Mouse (Mus musculus): ENCODE results near the gene Gm28036. TPM values are rescaled to one million over a fixed set of nuclear protein-coding genes. Genes with fewer than 3 reads are reported as not detected.
A peak's percentile ranks its signal among the peaks of the same experiment; 100 is the strongest.

Gm28036 gene
- polyA plus RNA-seq, 1 experiment from 2014 or later = 21.0 TPM

- H3K36me3 ChIP-seq = no peaks in the 10 kb centered on the region
- no peaks in the 10 kb centered on the region for H3K9me3 ChIP-seq (replicated peaks)
- no peak for ATAC-seq (ENCODE audit: insufficient number of reproducible peaks, low FRiP score)
- no peak overlapping the region for H3K9ac ChIP-seq
- no peaks in the 10 kb centered on the region for H3K4me1 ChIP-seq (replicated peaks)
- H3K4me3 ChIP-seq = no peak overlapping the region
- no peak overlapping the region for H3K27ac ChIP-seq (ENCODE audit: poor library complexity, severe bottlenecking)
- peaks cover 60% of the 10 kb centered on the region for H3K27me3 ChIP-seq (replicated peaks)
- peak overlapping the region; percentile 20 for H3K4me2 ChIP-seq
- 6% methylated on average over 19 of the region's 19 CpGs for WGBS
Observed at GRCm38 (mm10) chr2:156047929-156048328, 79.0 kb downstream of the Gm28036 start.

- H3K9ac ChIP-seq = no peak overlapping the region
- no peaks in the 10 kb centered on the region for H3K4me1 ChIP-seq (replicated peaks)
- no peak for ATAC-seq (ENCODE audit: insufficient number of reproducible peaks, low FRiP score)
- 81% methylated on average over 8 of the region's 8 CpGs for WGBS
- H3K27ac ChIP-seq (ENCODE audit: poor library complexity, severe bottlenecking) = no peak overlapping the region
- no peak overlapping the region for H3K4me2 ChIP-seq
- H3K4me3 ChIP-seq = no peak overlapping the region
- H3K36me3 ChIP-seq = no peaks in the 10 kb centered on the region
- H3K9me3 ChIP-seq (replicated peaks) = no peaks in the 10 kb centered on the region
- H3K27me3 ChIP-seq (replicated peaks) = peaks cover 20% of the 10 kb centered on the region
Observed at GRCm38 (mm10) chr2:156042903-156043302, 84.0 kb downstream of the Gm28036 start.

GRCm38 (mm10) chr2:156039390-156039789 is 87.5 kb downstream of the Gm28036 start:
- no peaks in the 10 kb centered on the region for H3K4me1 ChIP-seq (replicated peaks)
- H3K27me3 ChIP-seq (replicated peaks) = no peaks in the 10 kb centered on the region
- no peak overlapping the region for H3K27ac ChIP-seq (ENCODE audit: poor library complexity, severe bottlenecking)
- no peak for ATAC-seq (ENCODE audit: insufficient number of reproducible peaks, low FRiP score)
- no peak overlapping the region for H3K4me3 ChIP-seq
- WGBS = 80% methylated on average over 3 of the region's 3 CpGs
- no peaks in the 10 kb centered on the region for H3K9me3 ChIP-seq (replicated peaks)
- H3K36me3 ChIP-seq = no peaks in the 10 kb centered on the region
- H3K9ac ChIP-seq = no peak overlapping the region
- H3K4me2 ChIP-seq = no peak overlapping the region

- H3K9me3 ChIP-seq (replicated peaks) = no peaks in the 10 kb centered on the region
Observed at GRCm38 (mm10) chr2:156025482-156025881, 101.4 kb downstream of the Gm28036 start.

More at GRCm38 (mm10) chr2:156025482-156025881, 101.4 kb downstream of the Gm28036 start:
- Histone ChIP-seq H3K4me2 (no peak overlapping the region), H3K27me3 (replicated peaks) (no peaks in the 10 kb centered on the region), H3K4me3 (no peak overlapping the region), H3K9ac (no peak overlapping the region), H3K27ac (ENCODE audit: poor library complexity, severe bottlenecking) (no peak overlapping the region), H3K4me1 (replicated peaks) (no peaks in the 10 kb centered on the region; the same call in 1 of the 2 replicates), H3K36me3 (no peaks in the 10 kb centered on the region)
- ATAC-seq (ENCODE audit: insufficient number of reproducible peaks, low FRiP score) = no peak

Other genes with a start within 250 kb of the Gm28036 start
- 96.6 and 110 TPM in 2 replicates for gene Uqcc1, start 196.8 kb downstream of the Gm28036 start, polyA plus RNA-seq (2016; fragmentation: Nextera tagmentation; extraction: Ambion mirVana)
- not detected in 2 replicates for gene Gm15557, start 186.4 kb downstream of the Gm28036 start, polyA plus RNA-seq (2016; fragmentation: Nextera tagmentation; extraction: Ambion mirVana)
- 0.36 and 0.42 TPM in 2 replicates for gene Gdf5, start 181.7 kb downstream of the Gm28036 start, polyA plus RNA-seq (2016; fragmentation: Nextera tagmentation; extraction: Ambion mirVana)
- 10.7 and 13.0 TPM in 2 replicates for gene Cep250, start 170.6 kb downstream of the Gm28036 start, polyA plus RNA-seq (2016; fragmentation: Nextera tagmentation; extraction: Ambion mirVana)
- gene 6430550D23Rik, start 119.1 kb downstream of the Gm28036 start, polyA plus RNA-seq (2016; fragmentation: Nextera tagmentation; extraction: Ambion mirVana) = 0.93 and 1.1 TPM in 2 replicates
- 137 and 142 TPM in 2 replicates for gene Ergic3, start 119.0 kb downstream of the Gm28036 start, polyA plus RNA-seq (2016; fragmentation: Nextera tagmentation; extraction: Ambion mirVana)
- gene Fer1l4, start 74.1 kb downstream of the Gm28036 start, polyA plus RNA-seq (2016; fragmentation: Nextera tagmentation; extraction: Ambion mirVana) = not detected in 2 replicates
- gene Spag4, start 61.9 kb downstream of the Gm28036 start, polyA plus RNA-seq (2016; fragmentation: Nextera tagmentation; extraction: Ambion mirVana) = 3.1 and 3.3 TPM in 2 replicates
- gene Cpne1, start 15.1 kb downstream of the Gm28036 start, polyA plus RNA-seq (2016; fragmentation: Nextera tagmentation; extraction: Ambion mirVana) = 30.0 and 31.0 TPM in 2 replicates
- 26.2 and 26.9 TPM in 2 replicates for gene Rbm12, start 15.1 kb downstream of the Gm28036 start, polyA plus RNA-seq (2016; fragmentation: Nextera tagmentation; extraction: Ambion mirVana)
- gene Romo1, start 16.9 kb upstream of the Gm28036 start, polyA plus RNA-seq (2016; fragmentation: Nextera tagmentation; extraction: Ambion mirVana) = 451 and 494 TPM in 2 replicates
- 55.5 and 55.8 TPM in 2 replicates for gene Nfs1, start 17.1 kb upstream of the Gm28036 start, polyA plus RNA-seq (2016; fragmentation: Nextera tagmentation; extraction: Ambion mirVana)
- 434 and 459 TPM in 2 replicates for gene Rbm39, start 53.1 kb upstream of the Gm28036 start, polyA plus RNA-seq (2016; fragmentation: Nextera tagmentation; extraction: Ambion mirVana)
- gene Phf20, start 69.4 kb upstream of the Gm28036 start, polyA plus RNA-seq (2016; fragmentation: Nextera tagmentation; extraction: Ambion mirVana) = 52.5 and 54.5 TPM in 2 replicates
- 2.9 and 3.3 TPM in 2 replicates for gene Cnbd2, start 185.2 kb upstream of the Gm28036 start, polyA plus RNA-seq (2016; fragmentation: Nextera tagmentation; extraction: Ambion mirVana)
- gene Scand1, start 185.6 kb upstream of the Gm28036 start, polyA plus RNA-seq (2016; fragmentation: Nextera tagmentation; extraction: Ambion mirVana) = 77.2 and 79.9 TPM in 2 replicates

Measured in heart, embryonic 12.5 days (tissue).